Mouse (Mus musculus) kidney, adult 2 months (tissue): ENCODE data around the gene Commd7. TPM values are rescaled to one million over a fixed set of nuclear protein-coding genes. Genes with fewer than 3 reads are reported as not detected.
A peak's percentile ranks its signal among the peaks of the same experiment; 100 is the strongest.

Experiments
- DNase-seq: peaks from one replicate; pipeline ENCODE4 v3.0.0; 2021
- H3K27ac ChIP-seq: fragments of 200-500 bp; 2 replicates; pipeline ENCODE4 v1.5.1; 2012; ENCODE audit warnings: low read depth, low read length, control low read depth, inconsistent platforms; ENCODE audit not compliant: insufficient read depth
- H3K27me3 ChIP-seq: fragments of 200-500 bp; replicated peaks from 2 replicates; pipeline ENCODE4 v1.6.1; 2012; ENCODE audit warnings: mild to moderate bottlenecking, moderate library complexity, low read length, inconsistent platforms; ENCODE audit not compliant: control insufficient read depth, insufficient read depth
- H3K36me3 ChIP-seq: fragments of 200-500 bp; 2 replicates; pipeline ENCODE4 v1.6.1; 2012; ENCODE audit warnings: mild to moderate bottlenecking, moderate library complexity, low read length, inconsistent platforms; ENCODE audit not compliant: control insufficient read depth, insufficient read depth
- H3K4me1 ChIP-seq: fragments of 200-500 bp; 2 replicates; pipeline ENCODE4 v1.6.1; 2011; ENCODE audit warnings: low read length; ENCODE audit not compliant: control insufficient read depth, insufficient read depth
- H3K4me3 ChIP-seq: fragments of 200-500 bp; 2 replicates; pipeline ENCODE4 v1.5.1; 2011; ENCODE audit warnings: mild to moderate bottlenecking, low read depth, low read length, control low read depth; ENCODE audit not compliant: insufficient read depth
- CTCF ChIP-seq: fragments of 200-500 bp; conservative IDR thresholded peaks from 2 replicates; pipeline ENCODE4 v1.5.1; 2011; ENCODE audit warnings: low read depth, mild to moderate bottlenecking, control low read depth, low read length, moderate library complexity, mixed read lengths; ENCODE audit not compliant: insufficient read depth, insufficient read length
- POLR2A ChIP-seq: fragments of 200-500 bp; IDR thresholded peaks from one replicate; pipeline ENCODE4 v1.6.1; 2011; ENCODE audit warnings: low read depth, low read length, control low read depth
- WGBS: fragments of 180-500 bp; shearing (Covaris S2); methylation state at CpG from one replicate; pipeline ENCODE4 v1.1.7; 2018; 5-methylcytosine and 5-hydroxymethylcytosine counted together
- polyA plus RNA-seq: library from polyadenylated mRNA; depleted of rRNA; stranded (reverse); fragments of >200 nt; gene quantifications from 2 replicates; pipeline ENCODE4 v1.2.3, GENCODE M21; 2012

The Commd7 gene
- polyA plus RNA-seq, 1 experiment = 22.3 TPM

GRCm38 (mm10) chr2:153648773-153649297, 16.3 kb upstream of the Commd7 start:
- TF ChIP-seq POLR2A = no peak
- TF ChIP-seq CTCF = no peak
- 36% methylated on average over 14 of the region's 14 CpGs for WGBS

GRCm38 (mm10) chr2:153642999-153643398, 10.4 kb upstream of the Commd7 start:
- Histone ChIP-seq H3K36me3 (no peaks in the 10 kb centered on the region), H3K27ac (no peak overlapping the region), H3K4me3 (no peak overlapping the region), H3K27me3 (no peaks in the 10 kb centered on the region), H3K4me1 (no peaks in the 10 kb centered on the region)
- DNase-seq = no peak
- TF ChIP-seq CTCF = no peak
- TF ChIP-seq POLR2A = no peak
- 69% methylated on average over 6 of the region's 6 CpGs for WGBS

More at GRCm38 (mm10) chr2:153648773-153649297, 16.3 kb upstream of the Commd7 start:
- DNase-seq = no peak
- H3K27me3 ChIP-seq = no peaks in the 10 kb centered on the region
- H3K27ac ChIP-seq = no peak overlapping the region
- peak overlapping the region; percentile 76 for H3K4me3 ChIP-seq
- no peaks in the 10 kb centered on the region for H3K36me3 ChIP-seq
- no peaks in the 10 kb centered on the region for H3K4me1 ChIP-seq

GRCm38 (mm10) chr2:153642496-153642895, 9.9 kb upstream of the Commd7 start:
- TF ChIP-seq POLR2A (no peak), CTCF (no peak)
- 47% methylated on average over 3 of the region's 3 CpGs for WGBS
- H3K4me1 ChIP-seq = no peaks in the 10 kb centered on the region
- no peaks in the 10 kb centered on the region for H3K27me3 ChIP-seq
- H3K36me3 ChIP-seq = no peaks in the 10 kb centered on the region
- no peak for DNase-seq
- H3K4me3 ChIP-seq = no peak overlapping the region
- no peak overlapping the region for H3K27ac ChIP-seq

GRCm38 (mm10) chr2:153638977-153639680, 6.5 kb upstream of the Commd7 start:
- H3K27ac ChIP-seq = no peak overlapping the region
- TF ChIP-seq POLR2A (no peak), CTCF (no peak)
- no peak for DNase-seq
- 55% methylated on average over 15 of the region's 15 CpGs for WGBS
- no peaks in the 10 kb centered on the region for H3K27me3 ChIP-seq
- no peaks in the 10 kb centered on the region for H3K4me1 ChIP-seq
- no peak overlapping the region for H3K4me3 ChIP-seq
- no peaks in the 10 kb centered on the region for H3K36me3 ChIP-seq

- DNase-seq = no peak
- 87% methylated on average over 5 of the region's 5 CpGs for WGBS
- H3K4me1 ChIP-seq = peaks cover 5% of the 10 kb centered on the region; the same call in 1 of the 2 replicates
- TF ChIP-seq CTCF (no peak), POLR2A (no peak)
- no peak overlapping the region for H3K4me3 ChIP-seq
- H3K27ac ChIP-seq = no peak overlapping the region
- no peaks in the 10 kb centered on the region for H3K27me3 ChIP-seq
- H3K36me3 ChIP-seq = no peaks in the 10 kb centered on the region
Observed at GRCm38 (mm10) chr2:153633259-153633658, 678 bp upstream of the Commd7 start.

- Histone ChIP-seq H3K36me3 (no peaks in the 10 kb centered on the region), H3K27ac (peak overlapping the region; percentile 56; the same call in 1 of the 2 replicates), H3K4me1 (peaks cover 5% of the 10 kb centered on the region; the same call in 1 of the 2 replicates), H3K4me3 (peak overlapping the region; percentile 88), H3K27me3 (no peaks in the 10 kb centered on the region)
- TF ChIP-seq CTCF = no peak
- TF ChIP-seq POLR2A = no peak
- WGBS = 12% methylated on average over 2 of the region's 2 CpGs
- DNase-seq = no peak
Observed at GRCm38 (mm10) chr2:153632871-153633226, 268 bp upstream of the Commd7 start.

GRCm38 (mm10) chr2:153630950-153631349, 1.6 kb downstream of the Commd7 start:
- WGBS = 89% methylated on average over 3 of the region's 3 CpGs
- Histone ChIP-seq H3K27me3 (no peaks in the 10 kb centered on the region), H3K4me3 (no peak overlapping the region)

More at GRCm38 (mm10) chr2:153630950-153631349, 1.6 kb downstream of the Commd7 start:
- H3K36me3 ChIP-seq = no peaks in the 10 kb centered on the region
- no peak overlapping the region for H3K27ac ChIP-seq
- H3K4me1 ChIP-seq = peaks cover 5% of the 10 kb centered on the region; the same call in 1 of the 2 replicates
- no peak for DNase-seq
- TF ChIP-seq CTCF = no peak
- TF ChIP-seq POLR2A = no peak
